Mouse (Mus musculus) A20 (cell line): ENCODE data around the gene Lpar5.

Experiments
- DNase-seq: peaks from one replicate; pipeline ENCODE4 v3.0.0-alpha.2; 2011; ENCODE audit warnings: low read depth, low spot score

Lpar5 gene

DNA sequence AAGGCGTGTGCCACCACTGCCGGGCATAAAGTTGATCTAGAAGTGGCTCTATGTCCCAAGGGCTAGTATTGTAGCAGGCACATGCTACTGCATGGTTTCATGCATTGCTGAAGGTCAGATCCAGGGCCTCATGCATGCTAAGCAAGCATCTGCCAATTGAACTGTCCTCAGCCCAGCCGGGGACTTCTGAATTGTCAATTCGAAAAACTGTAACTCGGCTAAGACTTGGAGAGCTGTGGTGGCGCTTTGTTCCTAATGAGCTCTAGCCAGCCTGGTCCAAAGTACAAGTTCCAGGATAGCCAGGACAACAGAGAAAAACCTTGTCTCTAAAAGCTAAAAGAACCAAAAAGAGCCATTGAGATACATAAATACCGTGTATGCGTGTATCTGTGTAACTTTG, 51.7 kb downstream of the Lpar5 start:
- DNase-seq, result no peak

DNA sequence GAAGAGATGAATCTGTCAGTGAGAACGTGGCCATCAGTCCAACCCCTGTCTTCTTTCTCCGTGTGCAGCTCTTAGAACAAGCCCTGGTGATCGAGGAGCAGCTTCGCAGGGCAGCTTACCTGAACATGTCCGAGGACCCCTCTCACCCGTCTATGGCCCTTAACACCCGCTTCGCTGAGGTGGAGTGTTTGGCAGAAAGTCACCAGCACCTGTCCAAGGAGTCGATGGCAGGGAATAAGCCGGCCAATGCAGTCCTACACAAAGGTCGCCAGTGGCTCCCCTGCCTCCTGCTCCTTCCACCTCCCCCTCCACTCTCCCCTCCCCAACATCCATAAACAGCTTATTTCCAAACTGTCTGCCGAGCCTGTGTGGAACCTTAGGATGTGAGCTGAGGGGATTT, 61.0 kb downstream of the Lpar5 start:
- DNase-seq, result no peak

DNA sequence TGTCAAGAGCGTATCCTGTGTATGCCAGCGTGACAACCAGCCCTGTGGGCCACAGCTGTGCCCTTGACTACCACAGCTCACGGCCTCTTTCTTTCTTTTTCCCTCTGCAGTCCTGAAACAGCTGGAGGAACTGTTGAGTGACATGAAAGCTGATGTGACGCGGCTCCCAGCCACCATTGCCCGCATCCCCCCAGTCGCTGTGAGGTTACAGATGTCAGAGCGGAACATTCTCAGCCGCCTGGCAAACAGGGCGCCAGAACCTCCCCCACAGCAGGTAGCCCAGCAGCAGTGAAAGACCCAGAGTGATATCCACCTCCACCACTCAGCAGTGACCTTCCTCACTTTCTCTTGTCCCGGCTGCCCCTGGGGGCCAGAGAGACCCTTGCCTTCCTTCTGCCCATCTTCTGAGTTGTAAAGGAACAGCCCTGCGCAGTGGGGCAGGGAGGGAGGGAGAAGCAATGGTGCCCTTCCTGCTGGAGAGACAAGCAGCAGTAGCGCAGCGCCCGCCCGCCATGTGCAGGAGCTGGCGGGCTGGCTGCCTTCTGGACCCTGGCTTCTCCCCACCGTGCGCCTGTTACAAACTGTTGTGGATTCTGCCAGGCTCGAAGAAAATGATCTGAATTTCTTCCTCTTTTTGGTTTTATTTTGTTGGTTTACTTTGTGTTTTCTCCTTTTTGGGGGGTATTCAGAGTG, 62.1 kb downstream of the Lpar5 start:
- DNase-seq, result no peak

DNA sequence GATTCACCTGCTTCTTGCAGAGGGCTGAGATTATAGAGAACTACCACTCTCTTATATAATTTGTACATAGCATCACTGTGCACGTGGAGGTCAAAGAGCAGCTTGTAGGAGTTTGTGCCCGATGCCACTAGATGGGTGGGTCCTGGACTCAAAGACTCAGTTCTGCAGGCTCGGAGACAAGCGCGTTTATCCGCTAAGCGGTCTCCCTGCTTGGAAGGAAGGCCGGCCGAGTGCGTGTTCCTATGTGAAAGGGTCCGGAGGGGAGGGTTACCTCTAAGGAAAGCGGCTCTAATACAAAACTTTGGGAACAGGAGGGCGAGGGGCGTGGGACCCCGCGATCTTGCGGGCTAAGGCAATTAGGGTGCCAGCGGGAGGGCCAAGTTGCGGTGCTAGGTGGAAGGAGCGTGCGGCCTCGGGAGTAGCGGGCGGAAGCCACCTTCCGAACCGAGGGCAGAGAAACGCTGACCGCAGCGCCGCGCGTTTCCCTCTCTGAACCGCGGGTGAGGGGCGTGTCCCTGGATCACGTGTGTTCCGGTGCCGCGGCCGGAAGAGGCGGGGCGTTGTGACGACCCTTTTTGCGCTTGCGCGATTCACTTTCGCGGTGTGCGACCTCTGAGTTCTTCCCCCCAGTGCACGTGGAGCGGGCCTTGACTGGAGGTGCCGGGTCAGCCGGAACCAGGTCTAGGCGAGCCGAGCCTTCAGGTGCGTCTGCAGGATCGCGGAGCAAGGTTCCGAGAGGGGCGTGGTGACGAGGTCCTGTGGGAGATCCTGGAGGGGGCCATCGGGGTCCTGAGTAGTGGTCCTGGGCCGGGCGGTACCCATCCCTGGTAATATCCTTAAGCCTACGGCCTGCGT, 63.8 kb downstream of the Lpar5 start, which contains the start of gene Nop2:
Nop2 (plus strand) TSS at position 608 of the 855 bp plus-strand sequence.
- DNase-seq, result peak; percentile 96
